Mouse (Mus musculus) testis, postnatal 14 days (tissue): ENCODE data around the gene Mmp12.
"Not testable (repeated sequence)": the region's sequence is repeated elsewhere in the genome, so short reads cannot be mapped to it uniquely, and the experiment has no call there.

ENCODE experiments used
- DNase-seq: peaks from one replicate; pipeline ENCODE4 v3.0.0; 2021; ENCODE audit warnings: low spot score

Gene Mmp12

GRCm38 (mm10) chr9:7344107-7344506 lies at the start of gene Mmp12:
TSS of gene Mmp12 (plus strand) at chr9:7344381.
- DNase-seq = no peak

GRCm38 (mm10) chr9:7331847-7332246 lies 12.3 kb upstream of the Mmp12 start:
- DNase-seq = no peak

GRCm38 (mm10) chr9:7335766-7336680 lies 8.2 kb upstream of the Mmp12 start:
- DNase-seq = no peak

GRCm38 (mm10) chr9:7336740-7337483 lies 7.3 kb upstream of the Mmp12 start:
- no peak for DNase-seq

GRCm38 (mm10) chr9:7345513-7345912 lies 1.3 kb downstream of the Mmp12 start:
- DNase-seq = no peak

- no peak for DNase-seq
These were observed 10.4 kb downstream of the Mmp12 start for GRCm38 (mm10) chr9:7354535-7354934.

- DNase-seq = no peak
These were observed 43.8 kb downstream of the Mmp12 start, which contains the start of gene Mmp1b for GRCm38 (mm10) chr9:7387947-7388346. TSS of gene Mmp1b (minus strand) at chr9:7388047.

GRCm38 (mm10) chr9:7396556-7396955 lies 52.4 kb downstream of the Mmp12 start:
- not testable (repeated sequence) for DNase-seq
